In genomic region chrX:38771886-38772285, GRCm38 (mm10) we compare ENCODE assay signal across 8 mouse cellular contexts. TPM values are rescaled to one million over a fixed set of nuclear protein-coding genes. Genes with fewer than 3 reads are reported as not detected.
A peak's percentile ranks its signal among the peaks of the same experiment; 100 is the strongest.
DNase-seq lines count a peak whose midpoint lies in the region; ATAC-seq lines count a peak whose summit lies in the region.

No protein-coding gene starts in this region.

- H3K4me1 ChIP-seq in heart, embryonic 13.5 days = 0 out of 2 replicates have a peak, but pooled peaks cover 6% of the 10 kb centered on the region
- H3K4me1 ChIP-seq in liver, embryonic 11.5 days (replicated peaks; ENCODE audit: control insufficient read depth, insufficient read depth, low read length) = no peaks in the 10 kb centered on the region

- H3K4me2 ChIP-seq in heart, embryonic 13.5 days = peak overlapping the region; percentile 59; the same call in 1 of the 2 replicates
- no peak overlapping the region for H3K4me2 ChIP-seq in liver, embryonic 11.5 days

- WGBS in heart, embryonic 13.5 days = 8% methylated on average over 3 of the region's 3 CpGs
- WGBS in liver, embryonic 11.5 days = 35% methylated on average over 3 of the region's 3 CpGs

- no peak for DNase-seq in heart, postnatal 25 days (ENCODE audit: low spot score)
- DNase-seq in right cerebral cortex, adult 18-20 months = peak; percentile 6
- DNase-seq in right cerebral cortex, postnatal 36 days (ENCODE audit: low spot score in 2 of 2) = no peak
- DNase-seq in heart, postnatal 14 days = peak; percentile 2 to 9
- peak; percentile 42 for DNase-seq in retina, embryonic 14.5 days (ENCODE audit: low spot score)
- DNase-seq in liver, embryonic 11.5 days (ENCODE audit: low spot score) = no peak
- no peak for DNase-seq in adrenal gland, adult 2 months

- H3K9me3 ChIP-seq in heart, embryonic 13.5 days = no peaks in the 10 kb centered on the region
- no peaks in the 10 kb centered on the region for H3K9me3 ChIP-seq in liver, embryonic 11.5 days (ENCODE audit: control insufficient read depth, low read length)

- H3K9ac ChIP-seq in heart, embryonic 13.5 days = no peak overlapping the region
- H3K9ac ChIP-seq in liver, embryonic 11.5 days (ENCODE audit: low read depth, low read length) = no peak overlapping the region

- H3K27me3 ChIP-seq in heart, embryonic 13.5 days (replicated peaks) = no peaks in the 10 kb centered on the region
- no peaks in the 10 kb centered on the region for H3K27me3 ChIP-seq in liver, embryonic 11.5 days (replicated peaks; ENCODE audit: control insufficient read depth, insufficient read depth, low read length)

- no peak for ATAC-seq in heart, embryonic 13.5 days (ENCODE audit: extremely low read depth, insufficient number of reproducible peaks, low FRiP score, low TSS enrichment)
- no peak for ATAC-seq in liver, embryonic 11.5 days (replicated peaks; ENCODE audit: low FRiP score)

- intact Hi-C loops in heart, postnatal 25 days (cut with DNase I) = loop anchor here (10.0 kb wide), 1 partner anchor 257 kb away; no protein-coding TSS in a partner anchor
- intact Hi-C loops in heart, postnatal 14 days (cut with DNase I) = no loop called here

- no peaks in the 10 kb centered on the region for H3K36me3 ChIP-seq in heart, embryonic 13.5 days
- no peaks in the 10 kb centered on the region for H3K36me3 ChIP-seq in liver, embryonic 11.5 days (ENCODE audit: control insufficient read depth, insufficient read depth, low read length)

- no peak overlapping the region for H3K27ac ChIP-seq in heart, embryonic 13.5 days (replicated peaks)
- H3K27ac ChIP-seq in liver, embryonic 11.5 days (ENCODE audit: low read depth, low read length) = no peak overlapping the region

- H3K4me3 ChIP-seq in heart, embryonic 13.5 days = no peak overlapping the region
- H3K4me3 ChIP-seq in liver, embryonic 11.5 days (ENCODE audit: low read depth, low read length) = no peak overlapping the region

RNA-seq across cellular contexts. Expression of gene 6030498E09Rik, which starts 0.6 kb away (rescaled TPM):
- 1.9 and 2.9 TPM in 2 replicates for polyA plus RNA-seq in heart, embryonic 13.5 days (2015; fragmentation: Nextera tagmentation; extraction: Ambion mirVana)
- total RNA-seq in heart, postnatal 25 days (2021) = not detected
- total RNA-seq in heart, postnatal 14 days (2021) = not detected
- polyA plus RNA-seq in liver, embryonic 11.5 days (2014; fragmentation: Nextera tagmentation; extraction: Ambion mirVana) = 0.23 TPM in 1 of 2 replicates, not detected in the other
- total RNA-seq in adrenal gland, adult 2 months (2021) = under 1 TPM in 1 of 2 experiments, not detected in 1; 0.31 TPM
- polyA plus RNA-seq in adrenal gland, adult 2 months (2012; rRNA removed) = not detected in 2 replicates

Comparison
In these comparisons a context has a peak if more than half of its experiments do, and no peak if none do; other contexts are left out.
1. DNase-seq: peak in right cerebral cortex, adult 18-20 months (single experiment), heart, postnatal 14 days (2 of 2) and retina, embryonic 14.5 days (single experiment); none in heart, postnatal 25 days (single experiment), right cerebral cortex, postnatal 36 days (0 of 2), liver, embryonic 11.5 days (single experiment) and adrenal gland, adult 2 months (single experiment).